In the genomic region with DNA sequence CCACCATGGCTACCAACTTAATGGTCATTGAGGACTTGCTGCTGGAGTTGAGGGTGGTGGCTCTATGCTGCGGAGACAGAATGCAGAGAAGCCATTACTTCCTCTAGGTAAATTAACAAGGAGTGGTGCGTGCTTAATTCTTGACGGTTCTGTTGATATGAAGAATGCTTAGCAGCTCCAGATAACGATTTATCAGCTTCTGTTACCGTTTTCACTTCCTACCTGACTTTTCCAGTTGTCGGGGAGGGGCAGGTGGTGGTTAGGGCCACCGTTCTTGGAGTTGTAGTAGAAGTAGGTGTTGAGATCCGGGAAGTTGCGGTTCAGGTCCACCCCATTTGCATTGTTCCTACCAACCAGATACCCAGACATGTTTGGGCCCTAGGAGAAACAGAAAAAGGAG, we compare ENCODE assay signal across 33 mouse cellular contexts. TPM values are rescaled to one million over a fixed set of nuclear protein-coding genes. Genes with fewer than 3 reads are reported as not detected.
"Had no signal": no experiment of that assay in that cellular context is flagged by ENCODE, and none has a peak within 500 bp of the region (broad histone marks: within the 10 kb centered on the region; RNA-seq: fewer than 3 reads in every experiment).

No protein-coding gene starts in this region.

- H3K9ac ChIP-seq: embryonic facial prominence, embryonic 12.5 days; embryonic facial prominence, embryonic 13.5 days; embryonic facial prominence, embryonic 15.5 days; forebrain, embryonic 12.5 days; forebrain, embryonic 13.5 days; forebrain, embryonic 15.5 days; forebrain, postnatal 0 days had no signal

- H3K4me2 ChIP-seq: embryonic facial prominence, embryonic 12.5 days; embryonic facial prominence, embryonic 13.5 days; embryonic facial prominence, embryonic 15.5 days; forebrain, embryonic 12.5 days; forebrain, embryonic 13.5 days; forebrain, embryonic 15.5 days; heart, embryonic 11.5 days had no signal

- H3K4me1 ChIP-seq: embryonic facial prominence, embryonic 12.5 days; embryonic facial prominence, embryonic 13.5 days; embryonic facial prominence, embryonic 15.5 days; forebrain, embryonic 12.5 days; forebrain, embryonic 13.5 days; forebrain, embryonic 15.5 days had no signal

- H3K27me3 ChIP-seq: embryonic facial prominence, embryonic 12.5 days; embryonic facial prominence, embryonic 13.5 days; embryonic facial prominence, embryonic 15.5 days; forebrain, embryonic 12.5 days; forebrain, embryonic 13.5 days; forebrain, embryonic 15.5 days had no signal

- H3K4me3 ChIP-seq: embryonic facial prominence, embryonic 10.5 days; embryonic facial prominence, embryonic 12.5 days; embryonic facial prominence, embryonic 13.5 days; embryonic facial prominence, embryonic 15.5 days; erythroblast, embryonic 14.5 days; forebrain, embryonic 10.5 days; forebrain, embryonic 12.5 days; forebrain, embryonic 13.5 days; forebrain, embryonic 15.5 days; gastrocnemius, adult 2 months; heart, adult 2 months; heart, embryonic 10.5 days had no signal

- H3K27ac ChIP-seq: embryonic facial prominence, embryonic 10.5 days; embryonic facial prominence, embryonic 12.5 days; embryonic facial prominence, embryonic 13.5 days; embryonic facial prominence, embryonic 15.5 days; forebrain, embryonic 10.5 days; forebrain, embryonic 12.5 days; forebrain, embryonic 13.5 days; forebrain, embryonic 15.5 days; gastrocnemius, adult 2 months; heart, adult 2 months; heart, embryonic 10.5 days had no signal

- H3K9me3 ChIP-seq: embryonic facial prominence, embryonic 10.5 days; embryonic facial prominence, embryonic 12.5 days; embryonic facial prominence, embryonic 13.5 days; embryonic facial prominence, embryonic 15.5 days; forebrain, embryonic 10.5 days; forebrain, embryonic 12.5 days; forebrain, embryonic 13.5 days; forebrain, embryonic 15.5 days; heart, embryonic 10.5 days had no signal

- H3K36me3 ChIP-seq: embryonic facial prominence, embryonic 10.5 days; embryonic facial prominence, embryonic 12.5 days; embryonic facial prominence, embryonic 13.5 days; embryonic facial prominence, embryonic 15.5 days; forebrain, embryonic 10.5 days; forebrain, embryonic 12.5 days; forebrain, embryonic 15.5 days; heart, embryonic 10.5 days had no signal

- DNase-seq: cerebellum, postnatal 10 days; cerebellum, postnatal 14 days; cerebellum, postnatal 25 days; cerebellum, postnatal 36 days; embryo, embryonic 11 days; forebrain, postnatal 0 days; gastrocnemius, adult 2 months; gastrocnemius, postnatal 10 days; gastrocnemius, postnatal 14 days; gastrocnemius, postnatal 25 days; gastrocnemius, postnatal 36 days; heart, adult 11 months; heart, adult 18-20 months; heart, adult 2 months had no signal

RNA-seq across cellular contexts. Expression of a gene that starts 12.6 kb away (rescaled TPM):
- total RNA-seq: common myeloid progenitor, adult 5-6 weeks; gastrocnemius, adult 2 months; gastrocnemius, postnatal 10 days; gastrocnemius, postnatal 14 days; gastrocnemius, postnatal 25 days; gastrocnemius, postnatal 36 days; granulocyte monocyte progenitor cell, adult 5-6 weeks; heart, adult 18-20 months had no signal
- polyA plus RNA-seq: embryonic facial prominence, embryonic 11.5 days; embryonic facial prominence, embryonic 12.5 days; embryonic facial prominence, embryonic 13.5 days had no signal

RNA-seq across cellular contexts. Expression of a gene that starts 33.7 kb away (rescaled TPM):
- polyA plus RNA-seq: erythroblast, embryonic 14.5 days had no signal

RNA-seq across cellular contexts. Expression of a gene that starts 55.3 kb away (rescaled TPM):
- total RNA-seq: common myeloid progenitor, adult 5-6 weeks; forebrain, postnatal 0 days; gastrocnemius, adult 2 months; gastrocnemius, postnatal 10 days; gastrocnemius, postnatal 14 days; gastrocnemius, postnatal 25 days; granulocyte monocyte progenitor cell, adult 5-6 weeks; heart, adult 2 months; heart, adult 8-10 months had no signal
- polyA plus RNA-seq: embryonic facial prominence, embryonic 10.5 days; embryonic facial prominence, embryonic 11.5 days; embryonic facial prominence, embryonic 12.5 days; embryonic facial prominence, embryonic 13.5 days; embryonic facial prominence, embryonic 14.5 days; embryonic facial prominence, embryonic 15.5 days; erythroblast, embryonic 14.5 days; forebrain, embryonic 10.5 days; forebrain, embryonic 11.5 days; forebrain, embryonic 12.5 days; forebrain, embryonic 13.5 days; forebrain, embryonic 14.5 days; forebrain, embryonic 15.5 days; forebrain, embryonic 16.5 days; forebrain, postnatal 0 days; heart, adult 2 months had no signal
